Mouse (Mus musculus) limb, embryonic 13.5 days (tissue): ENCODE data around the gene Tmem38b. TPM values are rescaled to one million over a fixed set of nuclear protein-coding genes. Genes with fewer than 3 reads are reported as not detected.

ENCODE experiments used
- ATAC-seq: fragments of 200-750 bp; cut with Nextera tagmentation; 2 replicates; pipeline ENCODE4 v1.8.0; 2017; ENCODE audit warnings: low read depth, moderate number of reproducible peaks, moderate TSS enrichment; ENCODE audit not compliant: low FRiP score
- H3K27ac ChIP-seq: fragments of 300-500 bp; sonication (generic); 2 replicates; pipeline ENCODE4 v1.5.1; 2015; ENCODE audit warnings: inconsistent platforms, mild to moderate bottlenecking, moderate library complexity
- H3K27me3 ChIP-seq: fragments of 300-500 bp; sonication (generic); 2 replicates; pipeline ENCODE4 v1.6.1; 2015; ENCODE audit warnings: mild to moderate bottlenecking, inconsistent platforms
- H3K36me3 ChIP-seq: fragments of 300-500 bp; sonication (generic); 2 replicates; pipeline ENCODE4 v1.6.1; 2015; ENCODE audit warnings: inconsistent platforms, mild to moderate bottlenecking, moderate library complexity
- H3K4me1 ChIP-seq: fragments of 300-500 bp; sonication (generic); 2 replicates; pipeline ENCODE4 v1.6.1; 2015; ENCODE audit warnings: inconsistent platforms
- H3K4me2 ChIP-seq: fragments of 300-500 bp; sonication (generic); replicated peaks from 2 replicates; pipeline ENCODE4 v1.6.1; 2015; ENCODE audit warnings: inconsistent platforms, mild to moderate bottlenecking, moderate library complexity
- H3K4me3 ChIP-seq: fragments of 300-500 bp; sonication (generic); 2 replicates; pipeline ENCODE4 v1.5.1; 2015; ENCODE audit warnings: moderate library complexity, mild to moderate bottlenecking, inconsistent platforms
- H3K9ac ChIP-seq: fragments of 300-500 bp; sonication (generic); 2 replicates; pipeline ENCODE4 v1.6.1; 2015; ENCODE audit warnings: mild to moderate bottlenecking, inconsistent platforms
- H3K9me3 ChIP-seq: fragments of 300-500 bp; sonication (generic); 2 replicates; pipeline ENCODE4 v1.6.1; 2016; ENCODE audit warnings: inconsistent platforms
- WGBS: fragments of 180-500 bp; shearing (Covaris S2); methylation state at CpG from one replicate; pipeline ENCODE4 v1.1.7; 2015; 5-methylcytosine and 5-hydroxymethylcytosine counted together
- polyA plus RNA-seq: library from polyadenylated mRNA; unstranded; fragments of >200 nt; fragmentation: Nextera tagmentation; extraction: Ambion mirVana; gene quantifications from 2 replicates; pipeline ENCODE4 v1.2.1, GENCODE M21; 2015

The Tmem38b gene
- polyA plus RNA-seq, 1 experiment from 2014 or later: 10.5 TPM

DNA sequence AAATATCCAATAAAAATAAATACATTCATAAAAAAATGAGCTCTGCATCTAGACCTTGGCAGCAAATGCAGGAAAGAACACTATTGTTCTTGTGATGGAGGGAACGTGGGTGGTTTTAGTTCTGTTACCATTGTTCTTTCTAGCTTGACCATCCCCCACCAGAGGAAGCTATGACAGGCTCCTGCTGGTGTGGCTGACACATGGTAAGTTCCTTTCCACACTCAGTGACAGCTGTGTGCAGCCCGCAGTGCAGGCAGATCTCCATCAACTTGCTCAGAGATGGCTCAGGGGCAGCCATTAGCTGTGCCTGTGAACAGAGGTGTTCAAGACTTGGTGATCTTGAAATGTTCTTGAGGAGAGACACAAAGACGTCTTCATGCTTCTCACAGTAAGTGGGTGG is 6.5 kb downstream of the Tmem38b start:
- H3K4me3 ChIP-seq: no peak overlapping the region
- no peaks in the 10 kb centered on the region for H3K27me3 ChIP-seq
- no peak overlapping the region for H3K4me2 ChIP-seq
- no peaks in the 10 kb centered on the region for H3K36me3 ChIP-seq
- no peak for ATAC-seq
- WGBS: 66% methylated on average over 3 of the region's 3 CpGs
- H3K9ac ChIP-seq: no peak overlapping the region
- no peak overlapping the region for H3K27ac ChIP-seq
- H3K9me3 ChIP-seq: no peaks in the 10 kb centered on the region
- H3K4me1 ChIP-seq: peaks cover 15% of the 10 kb centered on the region

GRCm38 (mm10) chr4:53836978-53837377 is 11.1 kb downstream of the Tmem38b start:
- H3K9ac ChIP-seq: no peak overlapping the region
- no peaks in the 10 kb centered on the region for H3K27me3 ChIP-seq
- no peaks in the 10 kb centered on the region for H3K9me3 ChIP-seq
- no peaks in the 10 kb centered on the region for H3K36me3 ChIP-seq
- H3K4me2 ChIP-seq: no peak overlapping the region
- no peak overlapping the region for H3K27ac ChIP-seq
- H3K4me1 ChIP-seq: peaks cover 24% of the 10 kb centered on the region
- H3K4me3 ChIP-seq: no peak overlapping the region
- ATAC-seq: no peak
- 40% methylated on average over 5 of the region's 5 CpGs for WGBS

DNA sequence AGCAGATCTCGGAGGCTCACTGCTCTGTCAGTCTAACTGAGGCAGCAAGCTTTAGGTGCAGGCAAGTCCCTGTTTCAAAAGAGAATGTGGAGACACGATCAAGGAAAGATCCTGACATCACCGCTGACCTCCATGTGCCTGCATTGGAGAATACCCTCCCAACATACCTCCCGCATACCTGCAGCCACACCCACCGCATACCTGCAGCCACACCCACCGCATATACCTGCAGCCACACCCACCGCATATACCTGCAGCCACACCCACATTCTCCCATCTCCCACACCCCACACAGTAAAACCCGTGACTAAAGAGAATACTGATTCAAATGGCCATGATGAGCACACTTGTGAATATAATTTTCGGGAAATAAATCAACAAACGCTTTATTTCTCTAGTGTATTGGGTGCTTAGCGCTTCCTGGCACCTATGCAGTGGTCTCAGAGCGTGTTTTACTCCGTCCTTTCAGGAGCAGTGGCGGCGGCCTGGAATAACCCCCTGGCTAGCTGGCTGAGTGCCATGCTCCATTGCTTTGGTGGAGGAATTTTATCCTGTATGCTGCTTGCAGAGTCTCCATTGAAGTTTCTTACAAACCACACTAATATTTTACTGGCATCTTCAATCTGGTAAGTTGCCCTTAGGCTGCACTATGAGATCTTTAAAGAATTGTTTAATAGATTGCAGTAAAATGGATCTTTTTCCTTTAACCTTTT is 14.5 kb downstream of the Tmem38b start:
- no peaks in the 10 kb centered on the region for H3K9me3 ChIP-seq
- WGBS: 76% methylated on average over 15 of the region's 15 CpGs
- no peak overlapping the region for H3K9ac ChIP-seq
- H3K36me3 ChIP-seq: no peaks in the 10 kb centered on the region
- H3K4me2 ChIP-seq: no peak overlapping the region
- H3K4me1 ChIP-seq: peaks cover 24% of the 10 kb centered on the region
- H3K27me3 ChIP-seq: no peaks in the 10 kb centered on the region
- no peak for ATAC-seq
- no peak overlapping the region for H3K27ac ChIP-seq
- no peak overlapping the region for H3K4me3 ChIP-seq

DNA sequence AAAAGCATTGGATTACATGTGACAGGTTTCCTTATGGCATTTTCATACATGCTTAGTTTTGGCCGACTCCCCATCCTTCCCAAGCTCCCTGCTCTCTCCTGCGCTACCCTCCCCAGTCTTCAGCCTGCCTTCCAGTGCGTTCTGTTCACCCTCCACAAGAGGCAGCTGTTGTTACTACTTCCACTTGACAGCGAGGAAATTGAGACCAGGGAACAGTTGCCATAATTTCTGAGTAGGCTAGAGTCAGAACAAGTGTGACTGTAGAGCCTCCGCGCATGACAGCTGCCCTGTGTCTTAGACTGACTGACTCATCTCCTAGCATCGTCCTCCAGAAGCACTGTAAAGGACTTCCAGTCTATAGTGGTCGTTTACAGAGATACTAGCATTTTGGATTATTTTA is 17.7 kb downstream of the Tmem38b start:
- no peaks in the 10 kb centered on the region for H3K27me3 ChIP-seq
- no peak overlapping the region for H3K9ac ChIP-seq
- H3K4me1 ChIP-seq: 0 out of 2 replicates have a peak, but pooled peaks cover 6% of the 10 kb centered on the region
- no peak overlapping the region for H3K4me3 ChIP-seq
- peak; percentile 59 for ATAC-seq
- H3K27ac ChIP-seq: no peak overlapping the region
- WGBS: 68% methylated on average over 8 of the region's 8 CpGs
- no peaks in the 10 kb centered on the region for H3K36me3 ChIP-seq
- H3K4me2 ChIP-seq: no peak overlapping the region
- no peaks in the 10 kb centered on the region for H3K9me3 ChIP-seq

DNA sequence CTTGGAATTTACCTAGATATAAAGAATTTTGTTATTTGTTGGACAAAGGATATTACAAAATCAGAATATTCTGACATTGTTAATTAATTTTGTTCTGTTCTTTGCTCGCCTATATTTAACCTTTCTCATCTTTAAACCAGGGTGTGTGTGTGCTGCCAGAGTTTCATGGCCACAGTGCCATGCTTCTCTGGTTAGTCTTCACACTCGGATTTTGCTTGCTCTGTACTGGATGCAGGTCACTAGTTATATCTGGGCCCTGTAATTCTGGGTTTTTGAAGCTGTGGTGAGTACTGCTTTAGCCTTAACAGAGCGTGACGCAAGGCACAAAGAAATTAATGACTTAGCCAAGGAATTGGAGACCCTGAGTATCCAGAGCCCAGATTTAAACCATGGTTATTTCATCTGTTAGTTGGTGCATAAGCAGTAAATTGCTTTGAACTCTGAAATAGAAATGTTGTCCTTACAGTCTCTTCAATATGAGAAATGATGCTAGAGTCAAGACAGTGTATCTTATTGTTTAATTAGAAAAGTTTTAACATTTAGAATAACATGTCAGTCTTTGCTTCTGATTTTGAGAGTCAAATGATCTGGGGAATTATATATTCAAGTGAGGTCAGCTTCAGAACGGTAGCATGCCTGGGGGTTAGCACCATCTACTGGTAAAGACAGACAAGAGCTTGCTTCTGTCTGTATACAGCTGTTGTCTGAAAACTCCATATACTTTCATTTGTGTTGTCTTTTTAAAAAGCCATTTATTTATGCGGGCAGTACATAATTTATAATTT is 19.2 kb downstream of the Tmem38b start:
- H3K4me2 ChIP-seq: no peak overlapping the region
- no peak overlapping the region for H3K4me3 ChIP-seq
- H3K27ac ChIP-seq: no peak overlapping the region
- H3K27me3 ChIP-seq: no peaks in the 10 kb centered on the region
- H3K36me3 ChIP-seq: no peaks in the 10 kb centered on the region
- H3K4me1 ChIP-seq: 0 out of 2 replicates have a peak, but pooled peaks cover 6% of the 10 kb centered on the region
- H3K9me3 ChIP-seq: no peaks in the 10 kb centered on the region
- ATAC-seq: no peak; the same call in 1 of the 2 replicates
- H3K9ac ChIP-seq: no peak overlapping the region
- 56% methylated on average over 6 of the region's 6 CpGs for WGBS

DNA sequence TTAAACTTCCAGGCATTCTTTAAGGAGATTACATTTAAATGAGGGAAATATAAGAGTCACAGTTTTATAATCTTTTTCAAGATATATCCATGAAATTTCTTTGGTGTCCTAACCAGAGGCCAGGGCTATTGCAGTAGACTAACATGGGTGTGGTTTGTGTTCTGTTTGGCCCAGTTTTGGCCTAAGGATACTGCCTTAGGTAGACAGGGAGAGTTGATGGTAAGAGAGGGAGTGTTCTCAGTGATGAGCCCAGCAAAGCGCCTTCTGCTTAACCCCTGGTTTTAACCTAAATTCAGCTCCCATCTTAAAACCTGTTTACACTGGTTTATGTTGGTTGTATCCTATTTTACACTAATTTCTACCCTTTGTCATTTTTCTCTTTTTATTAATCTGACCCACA is 19.8 kb downstream of the Tmem38b start:
- H3K36me3 ChIP-seq: peaks cover 1% of the 10 kb centered on the region
- H3K27ac ChIP-seq: no peak overlapping the region
- H3K9ac ChIP-seq: no peak overlapping the region
- WGBS: 88% methylated on average over 1 of the region's 1 CpGs
- H3K27me3 ChIP-seq: no peaks in the 10 kb centered on the region
- H3K4me3 ChIP-seq: no peak overlapping the region
- no peak overlapping the region for H3K4me2 ChIP-seq
- no peaks in the 10 kb centered on the region for H3K4me1 ChIP-seq
- H3K9me3 ChIP-seq: no peaks in the 10 kb centered on the region
- no peak for ATAC-seq

DNA sequence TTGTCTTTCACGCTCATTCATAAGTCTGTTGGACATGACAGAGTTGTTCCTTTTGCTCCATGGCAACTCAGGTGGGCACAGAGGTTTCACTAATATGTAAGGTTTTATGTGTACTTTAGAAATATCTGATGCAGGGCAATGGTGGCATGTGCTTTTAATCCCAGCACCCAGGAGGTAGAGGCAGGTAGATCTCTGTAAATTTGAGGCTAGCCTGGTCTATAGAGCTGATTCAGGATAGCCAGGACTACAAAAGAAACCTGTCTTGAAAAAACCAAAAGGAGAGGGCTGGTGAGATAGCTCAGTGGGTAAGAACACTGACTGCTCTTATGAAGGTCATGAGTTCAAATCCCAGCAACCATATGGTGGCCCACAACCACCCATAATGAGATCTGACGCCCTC is 20.5 kb downstream of the Tmem38b start:
- Histone ChIP-seq H3K27me3 (no peaks in the 10 kb centered on the region), H3K9ac (no peak overlapping the region), H3K36me3 (peaks cover 8% of the 10 kb centered on the region), H3K9me3 (no peaks in the 10 kb centered on the region), H3K4me2 (no peak overlapping the region), H3K4me3 (no peak overlapping the region), H3K4me1 (no peaks in the 10 kb centered on the region), H3K27ac (no peak overlapping the region)
- ATAC-seq: no peak
- 70% methylated on average over 2 of the region's 2 CpGs for WGBS

DNA sequence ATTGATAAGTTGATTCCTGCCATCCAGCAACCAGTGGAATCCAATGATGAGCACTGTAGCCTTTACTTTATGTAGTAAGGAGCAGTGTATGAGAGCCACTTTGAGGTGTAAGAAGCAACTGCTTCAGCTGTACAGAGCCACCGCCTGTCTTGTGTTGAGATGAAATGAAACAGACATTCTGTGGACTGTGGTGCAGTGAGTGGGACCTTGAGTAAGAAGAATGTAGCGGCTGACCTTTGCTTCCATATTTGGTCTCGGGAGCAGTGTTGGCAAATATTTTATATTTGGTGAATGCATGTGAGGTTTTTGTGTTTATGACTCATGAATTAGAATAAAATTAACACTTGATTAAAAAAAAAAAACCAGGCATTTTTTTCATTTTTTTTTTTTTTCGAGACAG is 21.7 kb downstream of the Tmem38b start:
- Histone ChIP-seq H3K4me1 (no peaks in the 10 kb centered on the region), H3K4me2 (no peak overlapping the region), H3K9ac (no peak overlapping the region), H3K27me3 (no peaks in the 10 kb centered on the region), H3K36me3 (peaks cover 15% of the 10 kb centered on the region), H3K9me3 (no peaks in the 10 kb centered on the region), H3K27ac (no peak overlapping the region), H3K4me3 (no peak overlapping the region)
- no peak for ATAC-seq
- WGBS: 87% methylated on average over 4 of the region's 4 CpGs

DNA sequence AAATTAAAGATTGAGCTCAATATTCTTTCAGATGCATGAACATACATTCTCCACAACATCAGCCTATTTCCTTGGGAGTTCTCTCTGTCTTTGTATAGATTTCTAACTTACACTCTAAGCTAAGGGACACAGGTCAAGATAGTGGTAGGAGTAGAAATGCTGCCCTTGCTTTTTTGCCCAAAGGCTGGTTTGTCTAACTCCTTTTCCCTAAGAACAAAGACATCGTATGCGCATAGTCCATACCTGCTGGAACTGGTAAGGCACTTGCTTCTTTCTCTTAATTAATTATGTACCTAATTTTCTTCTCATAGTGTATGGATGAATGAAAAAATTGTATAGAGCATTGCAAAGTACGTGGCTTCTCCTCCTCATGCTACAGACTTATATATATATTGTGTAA is 22.5 kb downstream of the Tmem38b start:
- H3K36me3 ChIP-seq: peaks cover 15% of the 10 kb centered on the region
- 93% methylated on average over 3 of the region's 3 CpGs for WGBS
- no peak overlapping the region for H3K9ac ChIP-seq
- no peaks in the 10 kb centered on the region for H3K9me3 ChIP-seq
- no peak overlapping the region for H3K4me2 ChIP-seq
- H3K27me3 ChIP-seq: no peaks in the 10 kb centered on the region
- no peaks in the 10 kb centered on the region for H3K4me1 ChIP-seq
- no peak overlapping the region for H3K27ac ChIP-seq
- no peak overlapping the region for H3K4me3 ChIP-seq
- no peak for ATAC-seq

GRCm38 (mm10) chr4:53848816-53849215 is 23.0 kb downstream of the Tmem38b start:
- ATAC-seq: no peak
- H3K9me3 ChIP-seq: no peaks in the 10 kb centered on the region
- WGBS: 86% methylated on average over 8 of the region's 8 CpGs
- H3K4me3 ChIP-seq: no peak overlapping the region
- no peak overlapping the region for H3K27ac ChIP-seq
- no peak overlapping the region for H3K4me2 ChIP-seq
- H3K36me3 ChIP-seq: peaks cover 15% of the 10 kb centered on the region
- no peaks in the 10 kb centered on the region for H3K27me3 ChIP-seq
- H3K9ac ChIP-seq: no peak overlapping the region
- no peaks in the 10 kb centered on the region for H3K4me1 ChIP-seq

GRCm38 (mm10) chr4:53849804-53850203 is 24.0 kb downstream of the Tmem38b start:
- Histone ChIP-seq H3K4me3 (no peak overlapping the region), H3K4me2 (no peak overlapping the region), H3K9me3 (no peaks in the 10 kb centered on the region), H3K27ac (no peak overlapping the region), H3K27me3 (no peaks in the 10 kb centered on the region), H3K4me1 (no peaks in the 10 kb centered on the region), H3K36me3 (peaks cover 19% of the 10 kb centered on the region), H3K9ac (no peak overlapping the region)
- no CpG with 5 or more reads among the region's 1 CpGs for WGBS
- ATAC-seq: no peak

- no peaks in the 10 kb centered on the region for H3K9me3 ChIP-seq
- no peak overlapping the region for H3K27ac ChIP-seq
- H3K36me3 ChIP-seq: peaks cover 19% of the 10 kb centered on the region
- no peaks in the 10 kb centered on the region for H3K27me3 ChIP-seq
- no peak overlapping the region for H3K4me2 ChIP-seq
- no peak overlapping the region for H3K9ac ChIP-seq
- WGBS: 91% methylated on average over 1 of the region's 1 CpGs
- no peak overlapping the region for H3K4me3 ChIP-seq
- no peak for ATAC-seq
- H3K4me1 ChIP-seq: no peaks in the 10 kb centered on the region
These were observed 27.5 kb downstream of the Tmem38b start for GRCm38 (mm10) chr4:53853333-53853732.
